10 mouse cellular contexts compared by ENCODE assay signal in the genomic region with DNA sequence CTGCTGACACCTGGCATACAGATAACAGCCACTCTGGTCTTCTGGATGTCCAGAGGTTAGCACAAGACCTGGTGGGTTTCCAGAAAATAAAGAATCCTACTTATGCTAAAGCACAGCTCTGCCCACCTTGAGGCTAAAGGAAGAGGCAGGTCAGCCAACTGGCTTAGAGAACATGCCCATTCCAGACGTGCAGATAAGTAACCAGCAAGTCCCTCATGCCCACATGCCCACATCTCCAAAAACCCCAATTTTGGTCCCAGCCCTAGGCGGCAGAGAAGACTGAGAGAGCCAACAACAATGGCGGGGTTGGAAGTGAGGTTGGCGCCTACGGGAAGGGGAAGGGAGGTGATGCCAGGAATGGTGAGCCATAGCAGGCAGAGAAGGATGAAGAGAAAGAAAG. TPM values are rescaled to one million over a fixed set of nuclear protein-coding genes. Genes with fewer than 3 reads are reported as not detected.
DNase-seq lines count a peak whose midpoint lies in the region; ATAC-seq and TF ChIP-seq lines count a peak whose summit lies in the region.
"Had no signal": no experiment of that assay in that cellular context is flagged by ENCODE, and none has a peak within 500 bp of the region (broad histone marks: within the 10 kb centered on the region; RNA-seq: fewer than 3 reads in every experiment).

No protein-coding gene starts in this region.

- peak overlapping the region; percentile 25; the same call in 1 of the 2 replicates for H3K9ac ChIP-seq in limb, embryonic 13.5 days
- H3K9ac ChIP-seq in forebrain, postnatal 0 days: no peak overlapping the region

- peaks cover 98% of the 10 kb centered on the region for H3K4me1 ChIP-seq in limb, embryonic 13.5 days
- peaks cover 34% of the 10 kb centered on the region for H3K4me1 ChIP-seq in limb, embryonic 10.5 days
- H3K4me1 ChIP-seq in cortical plate, adult 2 months (ENCODE audit: control insufficient read depth, insufficient read depth, low read length): peaks cover 24% of the 10 kb centered on the region
- H3K4me1 ChIP-seq in forebrain, postnatal 0 days (ENCODE audit: insufficient read depth): peaks cover 39% of the 10 kb centered on the region

- H3K4me3 ChIP-seq in limb, embryonic 13.5 days: peak overlapping the region; percentile 11; the same call in 1 of the 2 replicates
- H3K4me3 ChIP-seq in limb, embryonic 10.5 days: no peak overlapping the region
- H3K4me3 ChIP-seq in cortical plate, adult 2 months (ENCODE audit: insufficient read depth, low read length): no peak overlapping the region
- H3K4me3 ChIP-seq in forebrain, postnatal 0 days (ENCODE audit: low read depth, low read length): no peak overlapping the region

- no peaks in the 10 kb centered on the region for H3K9me3 ChIP-seq in limb, embryonic 13.5 days
- H3K9me3 ChIP-seq in limb, embryonic 10.5 days (replicated peaks): no peaks in the 10 kb centered on the region
- no peaks in the 10 kb centered on the region for H3K9me3 ChIP-seq in forebrain, postnatal 0 days (ENCODE audit: low read length)

- peak; percentile 92 for DNase-seq in heart, adult 11 months
- DNase-seq in heart, adult 18-20 months: no peak
- no peak for DNase-seq in limb, embryonic 10.5 days (ENCODE audit: low spot score)
- DNase-seq in forebrain, postnatal 0 days: peak; percentile 48
- no peak for DNase-seq in thymus, postnatal 10 days (ENCODE audit: low spot score in 2 of 2)
- DNase-seq in spleen, adult 12 weeks (ENCODE audit: low spot score): no peak
- DNase-seq: liver had no signal

- ATAC-seq in limb, embryonic 13.5 days (ENCODE audit: low FRiP score, low read depth): no peak
- ATAC-seq in forebrain, postnatal 0 days: no peak

- H3K27me3 ChIP-seq in limb, embryonic 13.5 days: peaks cover 78% of the 10 kb centered on the region
- H3K27me3 ChIP-seq in limb, embryonic 10.5 days (ENCODE audit: low read depth, poor library complexity, severe bottlenecking): peaks cover 100% of the 10 kb centered on the region
- no peaks in the 10 kb centered on the region; the same call in 1 of the 2 replicates for H3K27me3 ChIP-seq in forebrain, postnatal 0 days (ENCODE audit: insufficient read depth, low read length)

- TF ChIP-seq POLR2A in cortical plate, adult 2 months (IDR thresholded peaks at IDR 0.05; ENCODE audit: extremely low read depth, insufficient read depth, low read length): no peak

- H3K4me2 ChIP-seq in limb, embryonic 13.5 days (replicated peaks): peak overlapping the region; percentile 47
- H3K4me2 ChIP-seq in forebrain, postnatal 0 days (ENCODE audit: low read depth): peak overlapping the region; percentile 27

- H3K27ac ChIP-seq in limb, embryonic 13.5 days: peak overlapping the region; percentile 44
- H3K27ac ChIP-seq in limb, embryonic 10.5 days: no peak overlapping the region
- H3K27ac ChIP-seq in cortical plate, adult 2 months (ENCODE audit: insufficient read depth, low read length): peak overlapping the region; percentile 52
- peak overlapping the region; percentile 95 for H3K27ac ChIP-seq in forebrain, postnatal 0 days (ENCODE audit: low read depth, low read length)
- H3K27ac ChIP-seq: kidney, postnatal 0 days had no signal

- WGBS in limb, embryonic 13.5 days: 48% methylated on average over 5 of the region's 5 CpGs
- 51% methylated on average over 5 of the region's 5 CpGs for WGBS in limb, embryonic 10.5 days
- 25% methylated on average over 5 of the region's 5 CpGs for WGBS in forebrain, postnatal 0 days

- no peak for TF ChIP-seq CTCF in cortical plate, adult 2 months (IDR thresholded peaks at IDR 0.05; ENCODE audit: extremely low read depth, insufficient read depth, low read length)
- no peak for TF ChIP-seq CTCF in forebrain, postnatal 0 days (IDR thresholded peaks at IDR 0.05; ENCODE audit: low read depth)

- peaks cover 4% of the 10 kb centered on the region; the same call in 1 of the 2 replicates for H3K36me3 ChIP-seq in limb, embryonic 13.5 days
- no peaks in the 10 kb centered on the region for H3K36me3 ChIP-seq in limb, embryonic 10.5 days
- no peaks in the 10 kb centered on the region for H3K36me3 ChIP-seq in forebrain, postnatal 0 days (ENCODE audit: insufficient read depth)

RNA-seq across cellular contexts. Expression of a gene that starts 10.8 kb away (rescaled TPM):
- 100 to 1,000 TPM; 250 to 260 TPM for total RNA-seq in heart, adult 18-20 months (2021)
- polyA plus RNA-seq in limb, embryonic 13.5 days (2015; fragmentation: Nextera tagmentation; extraction: Ambion mirVana): 46.9 and 48.0 TPM in 2 replicates
- polyA plus RNA-seq in limb, embryonic 10.5 days (2016; fragmentation: Nextera tagmentation; extraction: Ambion mirVana): 0.24 and 2.1 TPM in 2 replicates
- 82.8 and 89.1 TPM in 2 replicates for polyA plus RNA-seq in cortical plate, adult 2 months (2012; rRNA removed)
- total RNA-seq in forebrain, postnatal 0 days (2014; rRNA removed): 111 and 116 TPM in 2 replicates
- 347 and 376 TPM in 2 replicates for polyA plus RNA-seq in forebrain, postnatal 0 days (2015; fragmentation: Nextera tagmentation; extraction: Ambion mirVana)

RNA-seq across cellular contexts. Expression of a gene that starts 33.3 kb away (rescaled TPM):
- 10 to 100 TPM; 10.0 to 13.2 TPM for total RNA-seq in heart, adult 18-20 months (2021)
- 6.3 TPM in 2 replicates for polyA plus RNA-seq in limb, embryonic 13.5 days (2015; fragmentation: Nextera tagmentation; extraction: Ambion mirVana)
- 1.9 and 2.7 TPM in 2 replicates for polyA plus RNA-seq in limb, embryonic 10.5 days (2016; fragmentation: Nextera tagmentation; extraction: Ambion mirVana)
- polyA plus RNA-seq in cortical plate, adult 2 months (2012; rRNA removed): 14.9 and 16.0 TPM in 2 replicates
- 4.7 and 6.9 TPM in 2 replicates for total RNA-seq in forebrain, postnatal 0 days (2014; rRNA removed)
- 8.2 and 10.0 TPM in 2 replicates for polyA plus RNA-seq in forebrain, postnatal 0 days (2015; fragmentation: Nextera tagmentation; extraction: Ambion mirVana)

RNA-seq across cellular contexts. Expression of a gene that starts 42.0 kb away (rescaled TPM):
- 10 to 100 TPM; 31.5 to 35.7 TPM for total RNA-seq in heart, adult 18-20 months (2021)
- polyA plus RNA-seq in limb, embryonic 13.5 days (2015; fragmentation: Nextera tagmentation; extraction: Ambion mirVana): 48.1 and 48.4 TPM in 2 replicates
- 51.7 and 54.4 TPM in 2 replicates for polyA plus RNA-seq in limb, embryonic 10.5 days (2016; fragmentation: Nextera tagmentation; extraction: Ambion mirVana)
- 26.0 and 31.2 TPM in 2 replicates for polyA plus RNA-seq in cortical plate, adult 2 months (2012; rRNA removed)
- 24.7 and 28.7 TPM in 2 replicates for total RNA-seq in forebrain, postnatal 0 days (2014; rRNA removed)
- polyA plus RNA-seq in forebrain, postnatal 0 days (2015; fragmentation: Nextera tagmentation; extraction: Ambion mirVana): 36.7 and 40.8 TPM in 2 replicates

RNA-seq across cellular contexts. Expression of a gene that starts 51.1 kb away (rescaled TPM):
- 10 to 100 TPM; 88.5 to 96.7 TPM for total RNA-seq in heart, adult 18-20 months (2021)
- 106 TPM in 2 replicates for polyA plus RNA-seq in limb, embryonic 13.5 days (2015; fragmentation: Nextera tagmentation; extraction: Ambion mirVana)
- 119 and 122 TPM in 2 replicates for polyA plus RNA-seq in limb, embryonic 10.5 days (2016; fragmentation: Nextera tagmentation; extraction: Ambion mirVana)
- 84.7 and 85.9 TPM in 2 replicates for polyA plus RNA-seq in cortical plate, adult 2 months (2012; rRNA removed)
- 32.2 and 55.3 TPM in 2 replicates for total RNA-seq in forebrain, postnatal 0 days (2014; rRNA removed)
- polyA plus RNA-seq in forebrain, postnatal 0 days (2015; fragmentation: Nextera tagmentation; extraction: Ambion mirVana): 63.5 and 77.4 TPM in 2 replicates

RNA-seq across cellular contexts. Expression of a gene that starts 57.4 kb away (rescaled TPM):
- 100 to 1,000 TPM; 297 to 306 TPM for total RNA-seq in heart, adult 18-20 months (2021)
- 943 and 1,018 TPM in 2 replicates for polyA plus RNA-seq in limb, embryonic 13.5 days (2015; fragmentation: Nextera tagmentation; extraction: Ambion mirVana)
- polyA plus RNA-seq in limb, embryonic 10.5 days (2016; fragmentation: Nextera tagmentation; extraction: Ambion mirVana): 820 and 843 TPM in 2 replicates
- 437 and 467 TPM in 2 replicates for polyA plus RNA-seq in cortical plate, adult 2 months (2012; rRNA removed)
- 470 and 505 TPM in 2 replicates for total RNA-seq in forebrain, postnatal 0 days (2014; rRNA removed)
- 354 and 405 TPM in 2 replicates for polyA plus RNA-seq in forebrain, postnatal 0 days (2015; fragmentation: Nextera tagmentation; extraction: Ambion mirVana)

Comparison
In these comparisons a context has a peak if more than half of its experiments do, and no peak if none do; other contexts are left out.
1. DNase-seq: peak in heart, adult 11 months (single experiment) and forebrain, postnatal 0 days (single experiment); none in heart, adult 18-20 months (0 of 2), limb, embryonic 10.5 days (single experiment), thymus, postnatal 10 days (0 of 2) and spleen, adult 12 weeks (single experiment).
2. RNA of a gene that starts 10.8 kb away (polyA plus RNA-seq): 347 to 376 TPM in forebrain, postnatal 0 days, 82.8 to 89.1 TPM in cortical plate, adult 2 months and 46.9 to 48.0 TPM in limb, embryonic 13.5 days; 0.24 to 2.1 TPM in limb, embryonic 10.5 days; every median in the first group is over 10 times any median in the second.